Mouse (Mus musculus): ENCODE data around the gene Fabp3. TPM values are rescaled to one million over a fixed set of nuclear protein-coding genes. Genes with fewer than 3 reads are reported as not detected.

Fabp3 gene
- polyA plus RNA-seq, 1 experiment from 2014 or later: 74.2 TPM

DNA sequence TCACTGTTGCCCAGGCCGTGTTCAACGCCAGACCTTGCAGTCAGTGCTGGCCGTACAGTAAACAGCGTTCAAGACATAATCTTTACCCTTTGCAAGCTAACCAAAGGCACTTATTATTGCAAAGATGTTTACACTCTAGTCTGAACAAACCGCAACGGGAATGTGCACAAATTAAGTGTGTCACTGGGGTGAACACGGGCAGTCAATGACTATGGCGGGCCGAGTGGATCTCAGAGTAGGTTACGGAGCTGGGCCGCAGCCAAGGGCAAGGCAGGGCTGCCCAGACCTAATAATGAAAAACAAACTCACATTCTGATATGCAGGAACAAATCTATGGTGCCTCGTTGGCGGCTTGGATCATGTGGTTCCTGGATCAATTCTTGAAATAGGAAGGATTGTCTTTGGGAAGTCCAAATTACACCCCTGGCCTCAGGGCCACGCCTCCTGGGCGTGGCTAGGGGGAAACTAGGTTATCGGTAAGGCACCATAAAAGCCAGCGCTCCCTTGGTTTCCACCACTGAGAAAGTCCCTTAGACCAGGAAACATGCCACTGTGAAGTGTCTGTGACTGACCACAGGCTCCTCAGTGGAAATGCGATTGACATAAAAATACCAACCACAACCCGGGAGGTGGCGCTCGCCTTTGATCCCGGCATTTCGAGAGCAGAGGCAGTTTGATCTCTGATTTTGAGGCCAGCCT, 13.2 kb upstream of the Fabp3 start:
- no peaks in the 10 kb centered on the region for H3K9me3 ChIP-seq (ENCODE audit: control insufficient read depth, low read length)
- no peak overlapping the region for H3K9ac ChIP-seq (ENCODE audit: low read length)
- 37% methylated on average over 23 of the region's 23 CpGs for WGBS
- ATAC-seq (ENCODE audit: low FRiP score, low TSS enrichment) (peak; percentile 76), DNase-seq (ENCODE audit: low spot score) (peak; percentile 88)
- H3K27ac ChIP-seq (replicated peaks): peak overlapping the region; percentile 70
- TF ChIP-seq EP300 (optimal IDR thresholded peaks at IDR 0.05) (no peak), CTCF (IDR thresholded peaks at IDR 0.05; ENCODE audit: low read depth) (peak; percentile 54)
- H3K36me3 ChIP-seq (ENCODE audit: control insufficient read depth, insufficient read depth, low read length): no peaks in the 10 kb centered on the region
- H3K4me1 ChIP-seq (replicated peaks; ENCODE audit: control insufficient read depth, insufficient read depth): no peaks in the 10 kb centered on the region
- H3K4me3 ChIP-seq (ENCODE audit: low read depth, low read length): no peak overlapping the region
- no peaks in the 10 kb centered on the region for H3K27me3 ChIP-seq (ENCODE audit: control insufficient read depth, insufficient read depth, low read length)
- H3K4me2 ChIP-seq (replicated peaks; ENCODE audit: low read depth): no peak overlapping the region

DNA sequence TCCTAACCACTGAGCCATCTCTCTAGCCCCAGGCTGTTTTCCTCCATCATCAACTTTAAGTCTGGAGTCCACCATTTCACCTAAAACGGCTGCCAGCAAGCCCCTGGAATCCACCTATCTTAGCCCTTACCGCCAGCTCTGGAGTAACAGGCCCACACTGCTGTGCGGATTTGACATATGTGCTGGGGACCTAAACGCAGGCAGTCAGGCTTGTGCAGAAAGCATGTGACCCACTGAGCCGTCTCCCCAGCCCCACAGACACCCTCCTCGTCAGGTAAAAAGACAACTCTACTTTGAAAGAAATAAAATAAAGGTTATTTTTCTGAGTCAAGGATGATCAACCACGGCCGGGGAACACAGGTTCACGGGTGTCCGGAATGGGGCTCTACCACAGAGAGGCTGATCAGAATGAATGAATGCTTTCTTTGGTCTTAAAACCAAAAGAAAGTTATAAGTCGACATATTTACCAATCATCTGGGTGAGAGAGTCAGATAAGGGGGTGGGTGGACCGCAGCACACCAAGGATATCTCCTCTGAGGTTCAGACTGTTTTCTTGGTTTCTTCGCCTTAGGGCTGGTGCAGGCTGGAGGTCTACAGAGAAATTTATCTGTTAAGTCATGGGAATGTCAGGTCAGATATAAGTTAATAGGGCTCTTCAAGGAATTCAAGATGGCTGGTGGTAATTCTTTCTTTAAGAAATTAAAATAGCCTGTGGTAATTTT, 12.0 kb upstream of the Fabp3 start:
- no peak for ATAC-seq (ENCODE audit: low FRiP score, low TSS enrichment)
- Histone ChIP-seq H3K27ac (replicated peaks) (no peak overlapping the region), H3K4me2 (replicated peaks; ENCODE audit: low read depth) (no peak overlapping the region), H3K4me1 (replicated peaks; ENCODE audit: control insufficient read depth, insufficient read depth) (no peaks in the 10 kb centered on the region), H3K9ac (ENCODE audit: low read length) (no peak overlapping the region), H3K36me3 (ENCODE audit: control insufficient read depth, insufficient read depth, low read length) (no peaks in the 10 kb centered on the region), H3K27me3 (ENCODE audit: control insufficient read depth, insufficient read depth, low read length) (no peaks in the 10 kb centered on the region), H3K9me3 (ENCODE audit: control insufficient read depth, low read length) (no peaks in the 10 kb centered on the region), H3K4me3 (ENCODE audit: low read depth, low read length) (no peak overlapping the region)
- DNase-seq (ENCODE audit: low spot score): no peak
- WGBS: 80% methylated on average over 13 of the region's 13 CpGs
- TF ChIP-seq EP300 (optimal IDR thresholded peaks at IDR 0.05) (no peak), CTCF (IDR thresholded peaks at IDR 0.05; ENCODE audit: low read depth) (no peak)

DNA sequence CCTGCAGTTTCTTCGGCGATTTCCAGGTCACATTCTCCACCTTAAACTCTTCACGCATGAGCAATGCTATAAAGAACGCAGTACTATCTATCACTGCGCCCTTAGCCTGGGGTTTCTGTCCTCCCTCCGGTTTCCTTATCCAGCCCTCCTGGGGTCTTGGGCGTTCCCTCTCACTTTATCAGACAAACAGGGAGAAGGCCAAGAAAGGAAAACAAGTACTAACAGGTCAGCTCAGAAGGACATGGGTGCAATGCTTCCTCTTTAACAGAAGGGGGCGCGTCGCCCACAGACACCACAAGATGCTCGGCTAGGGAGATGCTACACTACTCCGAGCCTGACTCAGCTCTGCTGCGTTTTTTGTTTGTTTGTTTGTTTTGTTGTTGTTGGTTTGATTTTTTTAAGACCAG, 11.3 kb upstream of the Fabp3 start:
- TF ChIP-seq CTCF (IDR thresholded peaks at IDR 0.05; ENCODE audit: low read depth): peak; percentile 86
- no peak for TF ChIP-seq EP300 (optimal IDR thresholded peaks at IDR 0.05)
- Histone ChIP-seq H3K27ac (replicated peaks) (no peak overlapping the region), H3K4me1 (replicated peaks; ENCODE audit: control insufficient read depth, insufficient read depth) (no peaks in the 10 kb centered on the region), H3K4me2 (replicated peaks; ENCODE audit: low read depth) (no peak overlapping the region), H3K4me3 (ENCODE audit: low read depth, low read length) (no peak overlapping the region), H3K9me3 (ENCODE audit: control insufficient read depth, low read length) (no peaks in the 10 kb centered on the region), H3K9ac (ENCODE audit: low read length) (no peak overlapping the region), H3K27me3 (ENCODE audit: control insufficient read depth, insufficient read depth, low read length) (no peaks in the 10 kb centered on the region), H3K36me3 (ENCODE audit: control insufficient read depth, insufficient read depth, low read length) (no peaks in the 10 kb centered on the region)
- WGBS: 20% methylated on average over 13 of the region's 13 CpGs
- peak; percentile 50 for DNase-seq (ENCODE audit: low spot score)
- no peak for ATAC-seq (ENCODE audit: low FRiP score, low TSS enrichment)

DNA sequence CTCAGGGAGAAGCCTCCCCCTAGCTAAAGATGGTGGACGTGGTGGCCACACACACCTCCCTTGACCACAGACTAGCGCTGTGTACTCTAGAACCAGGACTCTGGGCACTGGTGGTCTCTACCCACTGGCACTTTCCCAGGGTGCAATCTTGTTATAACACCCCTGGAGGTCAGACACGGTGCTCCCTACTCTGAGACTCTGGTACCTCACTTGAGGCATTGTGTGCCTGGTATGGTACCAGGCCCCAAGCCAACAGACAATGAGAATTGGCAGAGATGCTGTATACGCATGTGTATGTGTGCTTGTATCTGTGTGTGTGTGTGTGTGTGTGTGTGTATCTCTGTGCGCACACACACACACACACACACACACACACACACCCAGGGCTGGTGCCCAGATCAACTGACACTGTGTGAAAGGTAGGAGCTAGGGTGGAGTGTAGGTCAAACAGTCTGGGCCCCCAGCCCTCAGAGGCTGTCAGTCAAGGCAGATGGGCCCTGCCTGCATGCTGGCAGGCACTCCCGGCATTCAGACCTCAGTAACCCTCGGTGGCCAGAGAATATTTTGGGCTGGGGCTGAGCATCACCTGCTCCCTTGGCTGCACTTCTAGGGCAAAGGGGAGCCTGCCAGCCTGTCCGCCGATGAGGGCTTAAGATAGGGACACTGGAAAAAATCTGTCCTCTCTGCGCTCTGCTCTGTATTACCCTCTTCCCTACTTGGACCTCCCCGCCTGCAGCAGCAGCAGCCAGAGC, 9.3 kb upstream of the Fabp3 start:
- Histone ChIP-seq H3K4me1 (replicated peaks; ENCODE audit: control insufficient read depth, insufficient read depth) (no peaks in the 10 kb centered on the region), H3K4me2 (replicated peaks; ENCODE audit: low read depth) (no peak overlapping the region), H3K9me3 (ENCODE audit: control insufficient read depth, low read length) (no peaks in the 10 kb centered on the region), H3K27me3 (ENCODE audit: control insufficient read depth, insufficient read depth, low read length) (no peaks in the 10 kb centered on the region), H3K36me3 (ENCODE audit: control insufficient read depth, insufficient read depth, low read length) (no peaks in the 10 kb centered on the region), H3K27ac (replicated peaks) (no peak overlapping the region), H3K9ac (ENCODE audit: low read length) (no peak overlapping the region), H3K4me3 (ENCODE audit: low read depth, low read length) (no peak overlapping the region)
- no peak for ATAC-seq (ENCODE audit: low FRiP score, low TSS enrichment)
- no peak for DNase-seq (ENCODE audit: low spot score)
- WGBS: 70% methylated on average over 11 of the region's 11 CpGs
- TF ChIP-seq CTCF (IDR thresholded peaks at IDR 0.05; ENCODE audit: low read depth): no peak
- no peak for TF ChIP-seq EP300 (optimal IDR thresholded peaks at IDR 0.05)

DNA sequence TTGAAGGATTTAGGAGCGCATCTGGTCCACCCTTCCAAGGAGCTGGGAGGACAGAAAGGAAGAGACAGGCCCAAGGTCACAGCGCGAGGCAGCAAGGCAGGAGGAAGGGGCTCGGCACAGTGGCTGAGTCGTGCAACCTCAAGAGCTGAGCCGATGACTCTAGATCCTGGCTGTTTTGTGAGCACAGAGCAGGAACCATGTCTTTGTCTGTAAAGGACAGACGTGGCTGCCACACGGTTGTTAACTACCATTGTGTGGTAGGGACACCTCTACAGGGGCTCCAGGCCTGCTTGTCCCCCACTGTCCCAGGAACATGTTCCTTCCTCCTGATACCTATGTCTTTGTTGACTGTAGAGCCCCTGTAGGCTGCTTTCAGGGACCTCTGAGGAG, 8.8 kb upstream of the Fabp3 start:
- no peak overlapping the region for H3K4me3 ChIP-seq (ENCODE audit: low read depth, low read length)
- H3K27ac ChIP-seq (replicated peaks): no peak overlapping the region
- ATAC-seq (ENCODE audit: low FRiP score, low TSS enrichment) (no peak), DNase-seq (ENCODE audit: low spot score) (no peak)
- H3K4me1 ChIP-seq (replicated peaks; ENCODE audit: control insufficient read depth, insufficient read depth): no peaks in the 10 kb centered on the region
- 72% methylated on average over 8 of the region's 8 CpGs for WGBS
- H3K27me3 ChIP-seq (ENCODE audit: control insufficient read depth, insufficient read depth, low read length): no peaks in the 10 kb centered on the region
- TF ChIP-seq CTCF (IDR thresholded peaks at IDR 0.05; ENCODE audit: low read depth): no peak
- TF ChIP-seq EP300 (optimal IDR thresholded peaks at IDR 0.05): no peak
- no peaks in the 10 kb centered on the region for H3K9me3 ChIP-seq (ENCODE audit: control insufficient read depth, low read length)
- no peak overlapping the region for H3K9ac ChIP-seq (ENCODE audit: low read length)
- no peaks in the 10 kb centered on the region for H3K36me3 ChIP-seq (ENCODE audit: control insufficient read depth, insufficient read depth, low read length)
- no peak overlapping the region for H3K4me2 ChIP-seq (replicated peaks; ENCODE audit: low read depth)

All from stomach, postnatal 0 days (tissue).